ENCODE assay signal across 10 mouse cellular contexts in genomic region chr9:48314194-48314593, GRCm38 (mm10). TPM values are rescaled to one million over a fixed set of nuclear protein-coding genes. Genes with fewer than 3 reads are reported as not detected.
DNase-seq lines count a peak whose midpoint lies in the region; ATAC-seq and TF ChIP-seq lines count a peak whose summit lies in the region.
"Had no signal": no experiment of that assay in that cellular context is flagged by ENCODE, and none has a peak within 500 bp of the region (broad histone marks: within the 10 kb centered on the region; RNA-seq: fewer than 3 reads in every experiment).

No protein-coding gene starts in this region.

- H3K9me3 ChIP-seq in lung, embryonic 16.5 days (ENCODE audit: control insufficient read depth, low read length) = no peaks in the 10 kb centered on the region
- no peaks in the 10 kb centered on the region for H3K9me3 ChIP-seq in intestine, postnatal 0 days (ENCODE audit: control insufficient read depth)
- H3K9me3 ChIP-seq: liver, embryonic 15.5 days had no signal

- peak overlapping the region; percentile 7; the same call in 1 of the 2 replicates for H3K4me2 ChIP-seq in lung, embryonic 16.5 days (ENCODE audit: low read depth, low read length)
- H3K4me2 ChIP-seq in intestine, postnatal 0 days (replicated peaks; ENCODE audit: low read depth) = no peak overlapping the region
- H3K4me2 ChIP-seq: liver, embryonic 15.5 days had no signal

- no peaks in the 10 kb centered on the region for H3K27me3 ChIP-seq in lung, embryonic 16.5 days (ENCODE audit: control insufficient read depth, insufficient read depth, low read depth, low read length)
- no peaks in the 10 kb centered on the region for H3K27me3 ChIP-seq in intestine, postnatal 0 days (replicated peaks; ENCODE audit: control insufficient read depth, insufficient read depth, low read length)
- H3K27me3 ChIP-seq: liver, embryonic 15.5 days had no signal

- H3K9ac ChIP-seq in lung, embryonic 16.5 days (ENCODE audit: low read length) = no peak overlapping the region
- H3K9ac ChIP-seq in intestine, postnatal 0 days (ENCODE audit: low read depth, low read length) = no peak overlapping the region
- H3K9ac ChIP-seq: liver, embryonic 15.5 days had no signal

- 44% methylated on average over 3 of the region's 3 CpGs for WGBS in lung, embryonic 16.5 days
- WGBS in intestine, postnatal 0 days = 58% methylated on average over 3 of the region's 3 CpGs

- no peak for TF ChIP-seq CTCF in intestine, postnatal 0 days (IDR thresholded peaks at IDR 0.05; ENCODE audit: low read depth)

- DNase-seq in gastrocnemius, postnatal 25 days = peak; percentile 28
- DNase-seq in gastrocnemius, postnatal 36 days = no peak
- peak; percentile 17 for DNase-seq in embryo, embryonic 9.5 days (ENCODE audit: extremely low spot score)
- DNase-seq in kidney, adult 18-20 months = peak; percentile 7
- DNase-seq in thymus, postnatal 4 days = no peak

- H3K4me1 ChIP-seq in lung, embryonic 16.5 days (replicated peaks; ENCODE audit: control insufficient read depth, insufficient read depth, low read length) = no peaks in the 10 kb centered on the region
- no peaks in the 10 kb centered on the region for H3K4me1 ChIP-seq in intestine, postnatal 0 days (replicated peaks; ENCODE audit: control insufficient read depth, insufficient read depth, low read length)
- H3K4me1 ChIP-seq: liver, embryonic 15.5 days had no signal

- peak; percentile 60 for ATAC-seq in lung, embryonic 16.5 days (ENCODE audit: low read depth)
- no peak for ATAC-seq in erythroid progenitor cell, adult 5-6 weeks (replicated peaks; ENCODE audit: low FRiP score, poor library complexity, severe bottlenecking)
- no peak for ATAC-seq in intestine, postnatal 0 days

- peak overlapping the region; percentile 58; the same call in 1 of the 2 replicates for H3K27ac ChIP-seq in lung, embryonic 16.5 days (ENCODE audit: low read length)
- H3K27ac ChIP-seq in intestine, postnatal 0 days (ENCODE audit: low read depth, low read length) = no peak overlapping the region
- H3K27ac ChIP-seq: liver, embryonic 15.5 days had no signal

- 0 out of 2 replicates have a peak overlapping the region, but pooled peaks have one; percentile 7 for H3K4me3 ChIP-seq in lung, embryonic 16.5 days (ENCODE audit: low read length)
- no peak overlapping the region for H3K4me3 ChIP-seq in intestine, postnatal 0 days (ENCODE audit: low read depth, low read length)
- H3K4me3 ChIP-seq: erythroblast, embryonic 14.5 days; liver, embryonic 15.5 days had no signal

- H3K36me3 ChIP-seq in lung, embryonic 16.5 days (ENCODE audit: control insufficient read depth, insufficient read depth, low read length) = no peaks in the 10 kb centered on the region
- no peaks in the 10 kb centered on the region for H3K36me3 ChIP-seq in intestine, postnatal 0 days (ENCODE audit: control insufficient read depth, insufficient read depth)

- intact Hi-C loops in gastrocnemius, postnatal 36 days (cut with DNase I) = no loop called here

RNA-seq across cellular contexts. Expression of gene Nxpe2, which starts 39.1 kb away (rescaled TPM):
- total RNA-seq in gastrocnemius, postnatal 25 days (2021) = under 1 TPM; 0.23 to 0.40 TPM
- total RNA-seq in gastrocnemius, postnatal 36 days (2021) = under 1 TPM; 0.18 to 0.74 TPM
- 1.3 and 1.5 TPM in 2 replicates for polyA plus RNA-seq in lung, embryonic 16.5 days (2015; fragmentation: Nextera tagmentation; extraction: Ambion mirVana)
- total RNA-seq in erythroid progenitor cell, adult 5-6 weeks (2015; ENCODE audit: low replicate concordance) = 1,032 and 1,053 TPM in 2 replicates
- total RNA-seq in erythroid progenitor cell, adult 5-6 weeks (2017; ENCODE audit: low replicate concordance) = 859 and 927 TPM in 2 replicates
- 0.72 and 0.76 TPM in 2 replicates for polyA plus RNA-seq in intestine, postnatal 0 days (2015; fragmentation: Nextera tagmentation; extraction: Ambion mirVana)

Comparison
In these comparisons a context has a peak if more than half of its experiments do, and no peak if none do; other contexts are left out.
1. DNase-seq: peak in gastrocnemius, postnatal 25 days (single experiment), embryo, embryonic 9.5 days (single experiment) and kidney, adult 18-20 months (single experiment); none in gastrocnemius, postnatal 36 days (0 of 2) and thymus, postnatal 4 days (single experiment).
2. RNA of gene Nxpe2, which starts 39.1 kb away (total RNA-seq): 859 to 1,053 TPM in erythroid progenitor cell, adult 5-6 weeks; 0.18 to 0.74 TPM in gastrocnemius, postnatal 36 days and 0.23 to 0.40 TPM in gastrocnemius, postnatal 25 days; every median in the first group is over 100 times any median in the second.